Mouse (Mus musculus) kidney, postnatal 10 days (tissue): Measurements from ENCODE around the gene Ezr.

Experiments used
- DNase-seq: peaks from one replicate; pipeline ENCODE4 v3.0.0; 2021; ENCODE audit warnings: mixed read lengths

Gene Ezr

GRCm38 (mm10) chr17:6782611-6783005 is at the start of gene Ezr:
TSS of gene Ezr (minus strand) at chr17:6782784.
- peak; percentile 95 for DNase-seq

- no peak for DNase-seq
These were observed 47.5 kb upstream of the Ezr start for GRCm38 (mm10) chr17:6830004-6830592.

GRCm38 (mm10) chr17:6828531-6829150 is 46.1 kb upstream of the Ezr start:
- no peak for DNase-seq

- DNase-seq = peak; percentile 97
These were observed 45.3 kb upstream of the Ezr start for GRCm38 (mm10) chr17:6827740-6828461.

- DNase-seq = no peak
These were observed 44.7 kb upstream of the Ezr start for GRCm38 (mm10) chr17:6827159-6827733.

- DNase-seq = no peak
These were observed 34.2 kb upstream of the Ezr start for GRCm38 (mm10) chr17:6816796-6817195.

GRCm38 (mm10) chr17:6816151-6816550 is 33.6 kb upstream of the Ezr start:
- no peak for DNase-seq

- peak; percentile 61 for DNase-seq
These were observed 32.1 kb upstream of the Ezr start for GRCm38 (mm10) chr17:6814656-6815055.

GRCm38 (mm10) chr17:6812851-6813191 is 30.2 kb upstream of the Ezr start:
- DNase-seq = peak; percentile 67

- peak; percentile 55 for DNase-seq
These were observed 29.6 kb upstream of the Ezr start for GRCm38 (mm10) chr17:6811931-6812850.

GRCm38 (mm10) chr17:6809331-6809730 is 26.7 kb upstream of the Ezr start:
- no peak for DNase-seq

- no peak for DNase-seq
These were observed 26.1 kb upstream of the Ezr start for GRCm38 (mm10) chr17:6808521-6809165.

GRCm38 (mm10) chr17:6807827-6808520 is 25.4 kb upstream of the Ezr start:
- no peak for DNase-seq

- DNase-seq = no peak
These were observed 22.4 kb upstream of the Ezr start for GRCm38 (mm10) chr17:6804853-6805543.

GRCm38 (mm10) chr17:6804111-6804510 is 21.5 kb upstream of the Ezr start:
- DNase-seq = no peak

GRCm38 (mm10) chr17:6803614-6804013 is 21.0 kb upstream of the Ezr start:
- no peak for DNase-seq

GRCm38 (mm10) chr17:6798392-6799061 is 15.9 kb upstream of the Ezr start:
- DNase-seq = peak; percentile 41

- no peak for DNase-seq
These were observed 14.9 kb upstream of the Ezr start for GRCm38 (mm10) chr17:6797471-6797870.

- DNase-seq = no peak
These were observed 11.7 kb upstream of the Ezr start for GRCm38 (mm10) chr17:6794160-6794751.

- DNase-seq = no peak
These were observed 7.1 kb upstream of the Ezr start for GRCm38 (mm10) chr17:6789581-6790118.
